Mouse (Mus musculus): ENCODE results near the gene Lgals2. TPM values are rescaled to one million over a fixed set of nuclear protein-coding genes. Genes with fewer than 3 reads are reported as not detected.

Gene Lgals2
- polyA plus RNA-seq, 1 experiment: 4.8 TPM

DNA sequence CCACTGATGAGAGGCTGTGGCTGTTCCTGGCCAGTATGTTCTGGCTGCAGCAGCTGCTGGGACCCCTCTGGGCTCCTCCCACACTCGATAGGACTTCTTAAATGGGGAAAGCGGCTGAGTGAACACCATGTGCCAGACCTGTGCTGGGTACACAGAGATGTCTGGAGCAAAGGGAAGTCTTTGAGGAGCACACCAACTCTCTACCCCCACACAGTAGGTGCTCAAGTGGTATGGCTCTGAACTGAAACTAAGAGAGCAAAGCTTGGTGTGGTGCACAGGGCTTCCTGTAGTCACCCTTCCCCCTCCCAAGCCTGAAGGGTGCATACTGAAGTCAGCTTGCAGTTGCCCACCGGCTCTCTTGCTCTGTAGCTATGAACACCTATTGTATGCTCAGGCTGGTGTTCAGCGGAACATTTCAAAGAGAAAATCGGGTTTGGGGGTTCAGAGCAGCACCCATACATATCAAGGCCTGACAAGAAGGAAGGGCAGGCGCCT, 43.2 kb upstream of the Lgals2 start:
- 3% methylated on average over 6 of the region's 6 CpGs for WGBS

DNA sequence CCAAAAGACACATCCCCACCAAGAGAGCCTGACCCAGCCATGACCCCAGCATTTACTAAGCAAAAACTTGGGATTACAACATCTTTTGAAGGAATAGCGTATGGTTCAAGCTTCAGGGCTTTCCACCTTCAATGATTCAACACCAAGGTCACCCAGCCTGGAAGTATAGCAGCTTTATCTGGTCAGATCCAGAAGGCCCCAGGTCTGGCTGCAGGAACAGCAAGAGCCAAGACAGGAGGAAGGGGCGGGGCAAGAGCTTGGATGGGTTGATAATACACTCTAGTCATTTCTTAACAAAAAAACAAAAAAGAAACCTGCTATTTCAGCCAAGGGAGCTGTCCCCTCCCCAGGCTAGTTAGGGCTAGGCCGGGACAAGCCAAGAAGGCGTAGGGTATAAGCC, 42.2 kb upstream of the Lgals2 start:
- Histone ChIP-seq H3K27ac (ENCODE audit: control insufficient read depth, insufficient read depth, low read length) (peak overlapping the region; percentile 8; the same call in 1 of the 2 replicates), H3K4me3 (ENCODE audit: control insufficient read depth, insufficient read depth, low read length) (no peak overlapping the region), H3K27me3 (ENCODE audit: control insufficient read depth, insufficient read depth, low read length) (no peaks in the 10 kb centered on the region), H3K36me3 (ENCODE audit: control insufficient read depth, insufficient read depth, low read length) (peaks cover 1% of the 10 kb centered on the region; the same call in 1 of the 2 replicates), H3K4me1 (replicated peaks; ENCODE audit: control insufficient read depth, insufficient read depth, low read length) (peaks cover 72% of the 10 kb centered on the region)
- no peak for DNase-seq
- TF ChIP-seq POLR2A (IDR thresholded peaks at IDR 0.05; ENCODE audit: control insufficient read depth, extremely low read depth, insufficient read depth, low read length, poor library complexity) (no peak), CTCF (IDR thresholded peaks at IDR 0.05; ENCODE audit: borderline replicate concordance, control insufficient read depth, extremely low read depth, insufficient read depth, low read length, poor library complexity) (no peak)
- 95% methylated on average over 4 of the region's 4 CpGs for WGBS

More for the DNA sequence above, 43.2 kb upstream of the Lgals2 start:
- TF ChIP-seq CTCF (IDR thresholded peaks at IDR 0.05; ENCODE audit: borderline replicate concordance, control insufficient read depth, extremely low read depth, insufficient read depth, low read length, poor library complexity) (no peak), POLR2A (IDR thresholded peaks at IDR 0.05; ENCODE audit: control insufficient read depth, extremely low read depth, insufficient read depth, low read length, poor library complexity) (no peak)
- H3K27ac ChIP-seq (ENCODE audit: control insufficient read depth, insufficient read depth, low read length): peak overlapping the region; percentile 92
- peak; percentile 74 for DNase-seq
- H3K4me1 ChIP-seq (replicated peaks; ENCODE audit: control insufficient read depth, insufficient read depth, low read length): peaks cover 72% of the 10 kb centered on the region
- H3K36me3 ChIP-seq (ENCODE audit: control insufficient read depth, insufficient read depth, low read length): no peaks in the 10 kb centered on the region
- peak overlapping the region; percentile 87 for H3K4me3 ChIP-seq (ENCODE audit: control insufficient read depth, insufficient read depth, low read length)
- H3K27me3 ChIP-seq (ENCODE audit: control insufficient read depth, insufficient read depth, low read length): no peaks in the 10 kb centered on the region

DNA sequence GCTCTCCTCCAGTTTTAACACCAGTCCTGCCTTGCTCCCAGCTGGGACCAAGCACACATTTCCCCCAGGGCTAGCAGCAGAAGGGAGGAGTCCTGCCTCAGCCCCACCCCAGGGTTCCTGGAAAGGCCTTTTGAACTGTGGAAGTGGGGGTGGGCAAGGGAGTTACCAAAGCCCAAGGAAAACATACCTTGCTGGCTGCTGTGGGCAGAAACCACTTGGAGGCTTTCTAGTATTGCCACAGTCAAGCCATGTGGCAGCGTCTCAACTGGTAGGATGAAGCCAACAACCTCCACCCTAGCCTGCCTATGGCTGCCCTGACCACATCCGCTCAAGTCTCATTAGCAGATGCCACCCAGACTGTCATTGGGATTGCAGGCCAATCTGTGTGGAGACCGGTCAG, 40.8 kb upstream of the Lgals2 start:
- TF ChIP-seq CTCF (IDR thresholded peaks at IDR 0.05; ENCODE audit: borderline replicate concordance, control insufficient read depth, extremely low read depth, insufficient read depth, low read length, poor library complexity) (no peak), POLR2A (IDR thresholded peaks at IDR 0.05; ENCODE audit: control insufficient read depth, extremely low read depth, insufficient read depth, low read length, poor library complexity) (no peak)
- Histone ChIP-seq H3K27ac (ENCODE audit: control insufficient read depth, insufficient read depth, low read length) (peak overlapping the region; percentile 62; the same call in 1 of the 2 replicates), H3K27me3 (ENCODE audit: control insufficient read depth, insufficient read depth, low read length) (no peaks in the 10 kb centered on the region), H3K4me1 (replicated peaks; ENCODE audit: control insufficient read depth, insufficient read depth, low read length) (peaks cover 67% of the 10 kb centered on the region), H3K36me3 (ENCODE audit: control insufficient read depth, insufficient read depth, low read length) (peaks cover 13% of the 10 kb centered on the region; the same call in 1 of the 2 replicates), H3K4me3 (ENCODE audit: control insufficient read depth, insufficient read depth, low read length) (no peak overlapping the region)
- WGBS: 11% methylated on average over 3 of the region's 3 CpGs
- DNase-seq: peak; percentile 45

DNA sequence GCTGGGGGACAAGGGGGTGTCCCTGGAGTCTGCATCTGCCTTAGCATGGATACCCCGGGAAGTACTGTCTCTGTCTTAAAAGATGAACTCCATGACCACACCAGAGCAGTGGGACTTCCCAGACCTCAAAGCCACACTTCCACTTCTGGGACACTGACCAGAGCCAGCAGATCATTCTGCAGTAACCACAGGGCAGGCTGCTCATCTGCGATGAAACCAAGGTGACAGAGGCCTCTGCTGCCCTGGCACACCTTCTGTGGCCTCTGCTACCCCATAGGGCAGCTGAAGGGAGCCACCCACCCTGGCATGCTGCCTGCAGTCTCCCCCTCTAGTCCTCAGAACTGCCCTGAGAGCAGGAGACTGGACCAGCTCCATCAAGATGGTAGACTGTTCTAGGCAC, 40.4 kb upstream of the Lgals2 start:
- no peak overlapping the region for H3K4me3 ChIP-seq (ENCODE audit: control insufficient read depth, insufficient read depth, low read length)
- H3K27me3 ChIP-seq (ENCODE audit: control insufficient read depth, insufficient read depth, low read length): no peaks in the 10 kb centered on the region
- peaks cover 16% of the 10 kb centered on the region; the same call in 1 of the 2 replicates for H3K36me3 ChIP-seq (ENCODE audit: control insufficient read depth, insufficient read depth, low read length)
- no peak for DNase-seq
- H3K27ac ChIP-seq (ENCODE audit: control insufficient read depth, insufficient read depth, low read length): peak overlapping the region; percentile 62; the same call in 1 of the 2 replicates
- TF ChIP-seq CTCF (IDR thresholded peaks at IDR 0.05; ENCODE audit: borderline replicate concordance, control insufficient read depth, extremely low read depth, insufficient read depth, low read length, poor library complexity) (no peak), POLR2A (IDR thresholded peaks at IDR 0.05; ENCODE audit: control insufficient read depth, extremely low read depth, insufficient read depth, low read length, poor library complexity) (no peak)
- 20% methylated on average over 2 of the region's 2 CpGs for WGBS
- H3K4me1 ChIP-seq (replicated peaks; ENCODE audit: control insufficient read depth, insufficient read depth, low read length): peaks cover 63% of the 10 kb centered on the region

DNA sequence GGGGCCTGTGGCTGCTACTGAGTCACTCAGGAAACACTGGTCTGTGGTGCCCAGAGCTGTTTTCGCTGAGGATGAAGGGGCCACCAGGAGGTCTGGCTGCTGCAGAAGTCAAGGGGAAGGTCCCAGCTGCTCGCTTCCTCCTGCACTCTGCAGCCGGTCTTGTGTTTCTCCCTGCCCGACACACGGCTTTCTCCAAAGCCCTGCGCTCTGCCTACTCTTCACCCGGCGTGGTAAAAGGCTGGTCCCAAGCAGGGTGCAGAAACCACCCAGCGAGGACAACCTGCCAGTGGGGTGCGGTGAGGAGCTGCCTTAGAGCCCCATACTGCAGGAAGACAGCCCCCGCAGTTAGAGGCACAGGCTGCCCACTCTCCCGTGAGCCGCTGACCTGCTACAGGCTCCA, 39.4 kb upstream of the Lgals2 start:
- no peaks in the 10 kb centered on the region for H3K27me3 ChIP-seq (ENCODE audit: control insufficient read depth, insufficient read depth, low read length)
- H3K4me3 ChIP-seq (ENCODE audit: control insufficient read depth, insufficient read depth, low read length): peak overlapping the region; percentile 6
- H3K4me1 ChIP-seq (replicated peaks; ENCODE audit: control insufficient read depth, insufficient read depth, low read length): peaks cover 57% of the 10 kb centered on the region
- H3K36me3 ChIP-seq (ENCODE audit: control insufficient read depth, insufficient read depth, low read length): peaks cover 16% of the 10 kb centered on the region; the same call in 1 of the 2 replicates
- DNase-seq: peak; percentile 45
- 8% methylated on average over 13 of the region's 13 CpGs for WGBS
- H3K27ac ChIP-seq (ENCODE audit: control insufficient read depth, insufficient read depth, low read length): peak overlapping the region; percentile 62; the same call in 1 of the 2 replicates
- TF ChIP-seq POLR2A (IDR thresholded peaks at IDR 0.05; ENCODE audit: control insufficient read depth, extremely low read depth, insufficient read depth, low read length, poor library complexity): no peak
- no peak for TF ChIP-seq CTCF (IDR thresholded peaks at IDR 0.05; ENCODE audit: borderline replicate concordance, control insufficient read depth, extremely low read depth, insufficient read depth, low read length, poor library complexity)

DNA sequence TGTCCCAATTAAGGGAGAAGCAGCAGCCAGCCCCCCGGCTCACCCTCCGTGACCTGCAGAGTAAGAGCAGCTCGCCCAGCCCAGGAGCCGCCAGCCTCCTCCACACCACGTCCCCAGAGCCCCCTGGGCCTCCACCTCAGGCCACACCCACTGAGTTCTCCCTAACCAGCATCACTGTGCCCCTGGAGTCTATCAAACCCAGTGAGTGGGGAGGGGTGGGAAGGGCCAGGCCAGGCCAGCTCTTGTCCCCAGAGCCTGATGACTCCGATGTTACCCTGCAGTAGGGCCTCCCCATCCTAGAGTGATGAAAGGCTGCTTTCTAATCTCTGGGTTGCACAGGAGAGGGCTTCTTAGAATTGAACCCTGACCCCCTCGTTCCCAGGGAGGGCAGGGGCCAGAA, 37.1 kb upstream of the Lgals2 start:
- 89% methylated on average over 7 of the region's 7 CpGs for WGBS
- Histone ChIP-seq H3K36me3 (ENCODE audit: control insufficient read depth, insufficient read depth, low read length) (peaks cover 28% of the 10 kb centered on the region), H3K27me3 (ENCODE audit: control insufficient read depth, insufficient read depth, low read length) (no peaks in the 10 kb centered on the region), H3K4me1 (replicated peaks; ENCODE audit: control insufficient read depth, insufficient read depth, low read length) (peaks cover 40% of the 10 kb centered on the region), H3K27ac (ENCODE audit: control insufficient read depth, insufficient read depth, low read length) (no peak overlapping the region), H3K4me3 (ENCODE audit: control insufficient read depth, insufficient read depth, low read length) (no peak overlapping the region)
- no peak for TF ChIP-seq POLR2A (IDR thresholded peaks at IDR 0.05; ENCODE audit: control insufficient read depth, extremely low read depth, insufficient read depth, low read length, poor library complexity)
- no peak for TF ChIP-seq CTCF (IDR thresholded peaks at IDR 0.05; ENCODE audit: borderline replicate concordance, control insufficient read depth, extremely low read depth, insufficient read depth, low read length, poor library complexity)
- no peak for DNase-seq

Measured in thymus, adult 2 months (tissue).